27 mouse cellular contexts compared by ENCODE assay signal in genomic region chr8:111695441-111695840, GRCm38 (mm10). TPM values are rescaled to one million over a fixed set of nuclear protein-coding genes. Genes with fewer than 3 reads are reported as not detected.
DNase-seq lines count a peak whose midpoint lies in the region; ATAC-seq and TF ChIP-seq lines count a peak whose summit lies in the region.
"Had no signal": no experiment of that assay in that cellular context is flagged by ENCODE, and none has a peak within 500 bp of the region (broad histone marks: within the 10 kb centered on the region; RNA-seq: fewer than 3 reads in every experiment).

No protein-coding gene starts in this region.

- H3K79me2 ChIP-seq in C2C12 (ENCODE audit: control insufficient read depth, insufficient read depth), result no peaks in the 10 kb centered on the region

- H3K9ac ChIP-seq in kidney, embryonic 16.5 days (replicated peaks; ENCODE audit: low read length), result no peak overlapping the region
- H3K9ac ChIP-seq: embryonic facial prominence, embryonic 13.5 days; forebrain, embryonic 12.5 days; forebrain, embryonic 15.5 days; heart, embryonic 12.5 days; heart, embryonic 15.5 days; hindbrain, embryonic 12.5 days; hindbrain, embryonic 15.5 days had no signal

- no peaks in the 10 kb centered on the region for H3K79me3 ChIP-seq in C2C12 (ENCODE audit: low read depth)

- peak overlapping the region; percentile 50; the same call in 1 of the 2 replicates for H3K27ac ChIP-seq in kidney, embryonic 16.5 days (ENCODE audit: low read length)
- H3K27ac ChIP-seq in hindbrain, embryonic 10.5 days, result no peak overlapping the region
- H3K27ac ChIP-seq: embryonic facial prominence, embryonic 10.5 days; embryonic facial prominence, embryonic 13.5 days; forebrain, embryonic 12.5 days; forebrain, embryonic 15.5 days; heart, embryonic 15.5 days; hindbrain, embryonic 12.5 days; hindbrain, embryonic 15.5 days had no signal

- H3K27me3 ChIP-seq in kidney, embryonic 16.5 days (ENCODE audit: insufficient read depth, low read length), result no peaks in the 10 kb centered on the region
- H3K27me3 ChIP-seq in C2C12 (ENCODE audit: control insufficient read depth, insufficient read depth, insufficient read length), result no peaks in the 10 kb centered on the region
- H3K27me3 ChIP-seq in Patski, result no peaks in the 10 kb centered on the region
- H3K27me3 ChIP-seq in hindbrain, embryonic 10.5 days (ENCODE audit: insufficient read depth, poor library complexity, severe bottlenecking), result no peaks in the 10 kb centered on the region
- H3K27me3 ChIP-seq: embryonic facial prominence, embryonic 13.5 days; forebrain, embryonic 12.5 days; forebrain, embryonic 15.5 days; heart, embryonic 12.5 days; heart, embryonic 15.5 days; hindbrain, embryonic 12.5 days; hindbrain, embryonic 15.5 days had no signal

- no peak for DNase-seq in kidney, adult 8-10 months
- DNase-seq in Patski (ENCODE audit: low read depth, low spot score), result no peak
- no peak for DNase-seq in hindbrain, embryonic 10.5 days (ENCODE audit: low spot score)
- no peak for DNase-seq in heart, postnatal 4 days
- DNase-seq: adrenal gland, postnatal 10 days; adrenal gland, postnatal 36 days; cerebellum, adult 11 months; cerebellum, adult 2 months; cerebellum, adult 9-11 months; cerebellum, postnatal 25 days; embryo, embryonic 11 days; gastrocnemius, postnatal 25 days; heart, adult 18-20 months; heart, postnatal 10 days; heart, postnatal 36 days had no signal

- H3K9me3 ChIP-seq in kidney, embryonic 16.5 days (ENCODE audit: low read length), result no peaks in the 10 kb centered on the region
- no peaks in the 10 kb centered on the region for H3K9me3 ChIP-seq in hindbrain, embryonic 10.5 days
- H3K9me3 ChIP-seq: embryonic facial prominence, embryonic 10.5 days; forebrain, embryonic 12.5 days; forebrain, embryonic 15.5 days; heart, embryonic 12.5 days; heart, embryonic 15.5 days; hindbrain, embryonic 12.5 days; hindbrain, embryonic 15.5 days had no signal

- POLR2A ChIA-PET in Patski (lab: Charles Lee), result interaction anchor here (1.2 kb wide), 1 partner anchor 39 kb away, joined by 3 read pairs; no protein-coding TSS in a partner anchor

- TF ChIP-seq CTCF in C2C12 (IDR thresholded peaks at IDR 0.05; ENCODE audit: control insufficient read depth, insufficient read depth, insufficient read length), result no peak
- TF ChIP-seq CTCF in Patski (IDR thresholded peaks at IDR 0.05), result no peak

- CTCF ChIA-PET in Patski (lab: Charles Lee), result interaction anchor here (1.5 kb wide), 1 partner anchor 8 kb away, joined by 4 read pairs; no protein-coding TSS in a partner anchor

- no peak overlapping the region for H3ac ChIP-seq in C2C12 (ENCODE audit: control insufficient read depth, insufficient read length, low read depth)

- H3K4me1 ChIP-seq in kidney, embryonic 16.5 days (ENCODE audit: insufficient read depth, low read length), result peaks cover 7% of the 10 kb centered on the region; the same call in 1 of the 2 replicates
- H3K4me1 ChIP-seq in hindbrain, embryonic 10.5 days (replicated peaks), result peaks cover 9% of the 10 kb centered on the region; the same call in 1 of the 2 replicates
- H3K4me1 ChIP-seq: embryonic facial prominence, embryonic 13.5 days; forebrain, embryonic 12.5 days; forebrain, embryonic 15.5 days; hindbrain, embryonic 12.5 days; hindbrain, embryonic 15.5 days had no signal

- in situ Hi-C loops in Patski (cut with MboI; ENCODE audit: low pct_unique_long_range_greater_than_20kb), result no loop called here

- WGBS in kidney, embryonic 16.5 days, result 54% methylated on average over 7 of the region's 7 CpGs
- WGBS in hindbrain, embryonic 10.5 days, result 77% methylated on average over 7 of the region's 7 CpGs

- H3K36me3 ChIP-seq in kidney, embryonic 16.5 days (ENCODE audit: insufficient read depth, low read length), result no peaks in the 10 kb centered on the region
- no peaks in the 10 kb centered on the region for H3K36me3 ChIP-seq in C2C12 (ENCODE audit: control insufficient read depth, insufficient read depth)
- no peaks in the 10 kb centered on the region for H3K36me3 ChIP-seq in hindbrain, embryonic 10.5 days
- H3K36me3 ChIP-seq: embryonic facial prominence, embryonic 10.5 days; embryonic facial prominence, embryonic 13.5 days; forebrain, embryonic 12.5 days; forebrain, embryonic 15.5 days; heart, embryonic 12.5 days; heart, embryonic 15.5 days; hindbrain, embryonic 12.5 days; hindbrain, embryonic 15.5 days had no signal

- no peak overlapping the region for H3K4me2 ChIP-seq in kidney, embryonic 16.5 days (replicated peaks; ENCODE audit: low read depth, low read length)
- H3K4me2 ChIP-seq: embryonic facial prominence, embryonic 13.5 days; forebrain, embryonic 12.5 days; forebrain, embryonic 15.5 days; heart, embryonic 12.5 days; heart, embryonic 15.5 days; hindbrain, embryonic 12.5 days; hindbrain, embryonic 15.5 days had no signal

- ATAC-seq in kidney, embryonic 16.5 days (ENCODE audit: low FRiP score, low TSS enrichment), result no peak
- peak; percentile 38 for ATAC-seq in Patski
- ATAC-seq: forebrain, embryonic 15.5 days had no signal

- no peak overlapping the region for H3K4me3 ChIP-seq in kidney, embryonic 16.5 days (ENCODE audit: low read length)
- no peak overlapping the region for H3K4me3 ChIP-seq in C2C12 (ENCODE audit: insufficient read depth, poor library complexity, severe bottlenecking)
- H3K4me3 ChIP-seq in hindbrain, embryonic 10.5 days, result no peak overlapping the region
- H3K4me3 ChIP-seq: embryonic facial prominence, embryonic 10.5 days; embryonic facial prominence, embryonic 13.5 days; erythroblast, embryonic 14.5 days; forebrain, embryonic 12.5 days; forebrain, embryonic 15.5 days; heart, embryonic 12.5 days; heart, embryonic 15.5 days; hindbrain, embryonic 12.5 days; hindbrain, embryonic 15.5 days had no signal

TF ChIP-seq in C2C12, 6 proteins besides CTCF, POLR2A, EP300 and RAD21:
- TF ChIP-seq USF1 (IDR thresholded peaks at IDR 0.05; ENCODE audit: low read depth) (no peak), MYOD1 (IDR thresholded peaks at IDR 0.05; ENCODE audit: control insufficient read depth, insufficient read length, low read depth) (peak; percentile 61)

RNA-seq across cellular contexts. Expression of gene Ctrb1, which starts 4.6 kb away (rescaled TPM):
- polyA plus RNA-seq in kidney, embryonic 16.5 days (2015; fragmentation: Nextera tagmentation; extraction: Ambion mirVana), result 0.35 TPM in 1 of 2 replicates, not detected in the other
- polyA plus RNA-seq in C2C12 (2012; fragmentation: generic; extraction: Trizol) (1.5 TPM), Patski (2021) (not detected)
- polyA plus RNA-seq in hindbrain, embryonic 10.5 days (2016; fragmentation: Nextera tagmentation; extraction: Ambion mirVana), result not detected in 2 replicates
- total RNA-seq in heart, postnatal 4 days (2021), result not detected
- total RNA-seq: adrenal gland, adult 18-20 months; gastrocnemius, postnatal 25 days; heart, adult 18-20 months; heart, postnatal 36 days had no signal
- polyA plus RNA-seq: embryonic facial prominence, embryonic 10.5 days; embryonic facial prominence, embryonic 13.5 days; erythroblast, embryonic 14.5 days; forebrain, embryonic 12.5 days; forebrain, embryonic 15.5 days; heart, embryonic 12.5 days; hindbrain, embryonic 12.5 days had no signal

RNA-seq across cellular contexts. Expression of gene Bcar1, which starts 48.2 kb away (rescaled TPM):
- polyA plus RNA-seq in kidney, embryonic 16.5 days (2015; fragmentation: Nextera tagmentation; extraction: Ambion mirVana), result 49.6 and 60.1 TPM in 2 replicates
- 136 TPM for polyA plus RNA-seq in C2C12 (2012; fragmentation: generic; extraction: Trizol)
- polyA plus RNA-seq in Patski (2021), result 156 TPM
- 61.6 and 63.9 TPM in 2 replicates for polyA plus RNA-seq in hindbrain, embryonic 10.5 days (2016; fragmentation: Nextera tagmentation; extraction: Ambion mirVana)
- total RNA-seq in heart, postnatal 4 days (2021), result 10 to 100 TPM; 62.7 to 65.0 TPM

RNA-seq across cellular contexts. Expression of gene Zfp1, which starts 52.2 kb away (rescaled TPM):
- 20.5 and 23.1 TPM in 2 replicates for polyA plus RNA-seq in kidney, embryonic 16.5 days (2015; fragmentation: Nextera tagmentation; extraction: Ambion mirVana)
- 4.7 TPM for polyA plus RNA-seq in C2C12 (2012; fragmentation: generic; extraction: Trizol)
- 23.9 TPM for polyA plus RNA-seq in Patski (2021)
- polyA plus RNA-seq in hindbrain, embryonic 10.5 days (2016; fragmentation: Nextera tagmentation; extraction: Ambion mirVana), result 20.2 and 23.8 TPM in 2 replicates
- total RNA-seq in heart, postnatal 4 days (2021), result 10 to 100 TPM; 10.1 to 10.5 TPM
